Mouse (Mus musculus) heart, adult 2 months (tissue): Measurements from ENCODE around the gene Foxl2.

Experiments used
- CTCF ChIP-seq: fragments of 200-600 bp; IDR thresholded peaks from 2 replicates; pipeline ENCODE4 v1.8.1; 2022; ENCODE audit warnings: antibody characterized with exemption, mild to moderate bottlenecking, moderate library complexity
- POLR2A ChIP-seq: fragments of 200-500 bp; IDR thresholded peaks from 2 replicates; pipeline ENCODE4 v1.6.1; 2011; ENCODE audit warnings: mild to moderate bottlenecking, low read depth, low read length, control low read depth; ENCODE audit not compliant: insufficient read depth

- TF ChIP-seq POLR2A (no peak), CTCF (no peak)
Measured at GRCm38 (mm10) chr9:98932931-98933330, 22.2 kb upstream of the Foxl2 start.
